Mouse (Mus musculus) mature B cell (primary cell): ENCODE data around the gene Vcl.

ENCODE experiments used
- in situ Hi-C: fragments of 300-500 bp; cut with MboI; formaldehyde crosslinking; loops from 2 replicates; pipeline ENCODE4 v1.14.3; 2019

The Vcl gene

DNA sequence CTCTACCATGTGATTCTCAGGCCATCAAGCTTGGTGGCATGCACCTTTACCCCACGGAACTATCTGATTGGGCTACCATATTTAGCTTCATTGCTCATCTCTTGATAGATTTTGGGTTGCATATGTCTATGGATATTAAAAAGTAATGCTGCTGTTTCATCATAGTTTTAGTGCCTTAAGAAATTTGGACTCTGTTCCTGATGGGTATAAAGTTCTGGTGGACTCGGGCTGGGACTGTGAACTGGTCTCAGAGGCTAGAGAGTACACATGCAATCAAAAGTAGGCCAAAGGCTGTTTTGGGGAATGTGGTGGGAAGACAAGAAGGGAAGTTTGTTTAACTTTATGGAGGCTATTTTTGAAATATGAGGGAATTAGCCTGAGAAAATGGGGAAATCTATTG is 16.1 kb downstream of the Vcl start:
- in situ Hi-C loops: no loop called here

DNA sequence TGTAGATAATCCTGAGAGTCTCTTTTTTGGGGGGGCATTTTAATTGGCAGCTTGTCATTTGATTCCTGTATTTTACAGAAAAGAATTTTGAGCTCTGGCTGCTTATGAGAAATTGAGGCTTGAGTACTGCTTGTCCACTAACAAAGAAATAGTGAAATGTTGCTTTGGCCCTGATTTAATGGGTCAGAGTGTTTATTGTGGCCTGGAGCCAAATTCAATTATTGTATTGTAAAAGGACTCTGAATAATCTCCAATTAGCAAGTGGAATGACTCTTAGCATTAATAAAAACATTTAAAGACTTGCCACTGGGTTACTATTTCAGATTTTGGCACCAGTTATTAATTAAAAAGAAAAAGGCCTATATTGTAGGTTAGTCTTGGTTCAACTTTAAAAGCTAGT is 26.8 kb downstream of the Vcl start:
- in situ Hi-C loops: no loop called here

DNA sequence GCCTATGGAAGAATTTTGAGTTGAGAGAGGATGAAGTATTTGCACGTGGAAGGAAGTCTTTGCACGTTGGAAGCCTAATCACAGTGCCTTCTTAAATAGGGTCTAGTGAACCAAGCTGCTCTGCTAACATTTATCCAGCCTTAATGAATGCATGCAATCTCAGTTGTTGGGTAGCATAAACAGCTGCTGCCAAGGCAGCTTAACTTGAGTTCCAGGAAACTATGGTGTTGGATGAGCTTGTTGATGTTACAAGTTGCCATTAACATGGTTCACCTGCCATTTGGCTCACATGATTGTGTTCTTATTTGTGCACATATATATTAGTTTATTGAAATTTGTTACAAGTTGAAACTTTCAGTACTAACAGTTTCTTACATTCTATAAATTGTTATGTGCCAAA is 29.8 kb downstream of the Vcl start:
- in situ Hi-C loops: no loop called here

DNA sequence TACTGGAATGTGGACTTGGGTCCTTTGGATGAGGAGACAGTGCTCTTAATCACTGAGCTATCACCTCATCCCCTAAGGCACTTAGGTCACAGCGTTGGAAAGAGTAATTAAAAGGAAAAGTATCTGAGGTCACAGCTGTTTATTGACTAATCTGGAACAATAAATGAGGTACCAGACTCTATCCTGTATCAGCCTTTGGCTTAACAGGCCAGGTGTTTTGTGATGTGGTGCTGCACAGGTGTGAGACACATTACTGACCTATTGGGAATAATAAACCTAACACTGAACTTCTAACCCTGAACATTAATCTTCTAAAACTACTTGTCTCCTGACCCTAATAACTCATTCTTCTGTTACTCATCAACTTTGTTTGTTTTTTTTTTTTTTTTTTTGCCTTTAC is 33.3 kb downstream of the Vcl start:
- in situ Hi-C loops: no loop called here

DNA sequence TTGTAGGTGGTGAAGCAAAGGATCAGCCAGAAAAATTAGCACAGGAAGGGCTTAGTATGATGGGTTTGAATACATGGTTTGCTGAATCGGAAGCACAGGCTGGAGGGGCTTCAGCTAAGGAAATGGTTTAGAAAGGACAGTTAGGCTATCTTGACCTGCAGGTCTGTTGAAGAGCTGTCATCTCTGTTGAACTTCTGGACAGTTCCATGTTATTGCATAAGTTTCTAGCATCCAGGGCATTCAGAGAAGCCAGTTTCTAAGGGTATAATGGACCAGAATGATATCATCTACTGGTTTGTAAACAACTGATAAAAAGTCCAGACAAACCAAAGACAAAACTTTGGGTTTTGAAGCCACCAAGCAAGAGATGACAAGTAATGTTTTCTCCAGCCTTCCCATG is 33.7 kb downstream of the Vcl start:
- in situ Hi-C loops: no loop called here

DNA sequence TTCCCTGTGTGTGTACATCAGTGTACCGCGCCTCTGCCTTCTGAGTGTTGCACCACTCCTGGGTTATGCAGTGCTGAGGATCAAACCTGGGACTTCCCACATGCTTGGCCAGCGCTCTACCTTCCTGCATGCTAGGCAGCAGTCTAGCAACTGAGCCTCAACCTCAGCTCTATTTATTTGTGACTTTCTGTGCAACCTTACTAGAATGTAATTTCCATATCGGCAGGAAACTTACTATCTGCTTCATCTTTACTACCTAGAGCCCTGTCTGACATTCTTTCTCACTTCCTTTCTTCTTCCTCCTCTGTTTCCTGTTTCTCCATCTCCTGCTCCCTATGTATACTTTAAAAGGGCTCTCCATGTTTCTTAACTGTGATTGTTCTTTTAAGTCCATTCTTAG is 34.7 kb downstream of the Vcl start:
- in situ Hi-C loops: no loop called here

DNA sequence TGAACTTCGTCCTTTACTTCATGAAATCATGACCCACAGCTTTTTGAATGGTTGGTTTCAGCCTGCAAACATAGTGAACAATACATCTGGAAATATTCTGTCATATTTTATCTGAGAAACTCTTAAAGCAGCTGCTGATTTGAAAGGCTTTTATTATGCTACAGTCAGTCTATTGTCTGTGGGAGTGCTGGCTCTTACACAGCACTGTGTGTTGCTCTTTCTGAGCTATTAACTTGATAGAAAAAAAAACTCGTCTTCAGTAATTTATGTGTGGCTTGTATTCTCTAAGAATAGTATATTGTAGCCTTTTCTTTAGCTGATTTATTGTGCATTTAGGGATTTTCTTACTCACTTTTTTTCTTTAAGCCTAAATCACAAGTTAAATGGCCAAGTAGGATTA is 35.1 kb downstream of the Vcl start:
- in situ Hi-C loops: no loop called here

DNA sequence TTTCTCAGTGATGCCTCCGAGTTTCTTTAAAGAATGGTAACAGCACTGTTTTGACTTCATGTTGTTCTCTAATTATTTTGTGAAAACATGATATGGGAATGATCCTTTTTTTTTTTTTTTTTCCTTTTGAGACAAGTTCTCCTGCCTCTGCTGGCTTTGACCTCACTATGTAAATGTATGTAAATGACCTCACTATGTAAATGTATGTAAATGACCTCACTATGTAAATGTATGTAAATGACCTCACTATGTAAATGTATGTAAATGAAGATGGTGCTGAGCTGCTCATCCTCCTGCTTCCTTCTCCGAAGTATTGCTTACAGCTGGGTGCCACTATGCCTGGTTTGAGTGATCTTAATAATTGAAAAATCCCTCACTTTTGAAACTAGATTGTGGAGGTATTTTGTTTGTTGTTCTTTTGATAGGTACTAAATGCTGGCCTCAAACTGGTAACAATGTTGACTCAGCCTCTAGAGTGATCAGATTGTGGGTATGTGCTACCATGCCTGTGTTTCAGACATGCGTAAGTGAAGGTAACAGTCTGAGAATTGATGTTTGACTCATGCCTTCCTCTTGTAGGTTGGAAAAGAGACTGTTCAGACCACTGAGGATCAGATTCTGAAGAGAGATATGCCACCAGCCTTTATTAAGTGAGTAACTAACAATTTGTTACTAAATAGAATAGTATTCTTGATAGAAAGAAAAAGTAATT is 37.9 kb downstream of the Vcl start:
- in situ Hi-C loops: no loop called here

DNA sequence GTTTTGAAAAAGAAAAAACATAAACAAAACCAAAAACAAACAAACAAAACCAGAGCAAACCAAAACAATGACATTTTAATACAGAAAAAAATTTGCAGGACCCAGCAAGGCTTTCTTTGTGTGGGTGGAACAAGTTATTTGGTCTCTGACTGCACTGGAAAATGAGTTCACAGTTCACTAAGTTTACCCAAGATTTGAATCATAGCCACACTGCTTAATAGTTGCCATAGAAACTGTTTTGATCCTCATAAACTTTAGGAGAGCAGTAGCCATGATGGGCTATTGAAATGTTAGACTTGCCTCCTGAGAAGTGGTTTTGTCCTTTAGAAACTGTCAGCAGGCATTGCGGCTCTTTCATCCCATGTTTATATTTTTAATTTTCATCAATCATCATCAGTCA is 39.9 kb downstream of the Vcl start:
- in situ Hi-C loops: no loop called here

DNA sequence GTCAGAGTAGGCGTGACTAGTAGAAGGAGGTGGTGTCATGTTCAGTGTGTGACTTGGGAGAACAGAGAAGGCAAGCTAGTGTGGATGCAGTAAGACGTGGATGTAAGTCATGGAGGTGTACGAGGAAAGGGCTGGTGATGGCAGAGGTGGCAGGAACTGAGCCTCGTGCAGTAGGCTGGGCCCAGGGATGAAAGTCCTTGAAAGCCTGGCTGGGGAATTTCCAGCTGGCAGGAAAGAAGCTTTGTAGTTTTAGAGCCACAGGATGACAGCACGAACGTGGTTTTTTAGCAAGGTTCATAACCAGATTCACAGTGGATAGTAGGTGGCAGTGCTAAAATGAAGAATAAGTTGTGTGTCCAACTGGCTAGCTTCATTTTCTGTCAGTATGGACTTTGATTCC is 41.2 kb downstream of the Vcl start:
- in situ Hi-C loops: no loop called here

DNA sequence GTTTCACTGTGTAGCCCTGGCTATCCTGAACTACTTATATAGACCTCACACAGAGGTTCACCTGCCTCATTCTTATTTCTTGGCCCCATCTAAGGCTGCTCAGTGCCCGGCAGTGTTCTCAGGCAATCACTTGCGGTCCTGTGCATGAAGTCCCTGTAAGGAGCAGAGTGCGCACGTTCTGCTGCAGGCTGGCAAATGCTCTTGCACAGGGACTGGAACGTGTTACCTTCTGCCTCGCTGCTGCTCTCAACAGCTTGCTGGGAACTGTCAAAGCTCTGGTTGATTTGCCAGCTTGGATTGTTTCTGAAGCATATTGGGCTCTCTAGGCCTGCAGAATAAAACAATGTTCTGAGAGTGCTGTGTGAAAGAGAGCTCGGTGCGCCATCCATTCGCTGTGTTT is 41.7 kb downstream of the Vcl start:
- in situ Hi-C loops: no loop called here

DNA sequence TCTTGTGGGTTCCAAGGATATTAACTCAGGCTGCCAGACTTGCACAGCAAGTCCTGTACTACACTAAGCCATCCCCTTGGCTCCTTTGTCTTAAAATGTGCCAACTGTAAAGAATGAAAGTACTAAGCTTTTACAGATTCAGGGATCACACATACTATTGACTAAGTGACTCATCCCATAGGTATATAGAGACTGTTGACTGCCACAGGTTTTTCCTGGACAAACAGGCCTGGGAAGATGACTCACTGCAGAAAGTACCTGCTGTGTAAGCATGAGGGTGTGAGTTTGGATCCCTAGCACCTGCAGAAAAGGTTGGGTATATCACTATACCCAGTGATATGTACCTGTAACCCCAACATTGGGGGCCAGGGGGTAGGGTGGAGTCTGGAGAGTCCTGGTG is 44.6 kb downstream of the Vcl start:
- in situ Hi-C loops: no loop called here

DNA sequence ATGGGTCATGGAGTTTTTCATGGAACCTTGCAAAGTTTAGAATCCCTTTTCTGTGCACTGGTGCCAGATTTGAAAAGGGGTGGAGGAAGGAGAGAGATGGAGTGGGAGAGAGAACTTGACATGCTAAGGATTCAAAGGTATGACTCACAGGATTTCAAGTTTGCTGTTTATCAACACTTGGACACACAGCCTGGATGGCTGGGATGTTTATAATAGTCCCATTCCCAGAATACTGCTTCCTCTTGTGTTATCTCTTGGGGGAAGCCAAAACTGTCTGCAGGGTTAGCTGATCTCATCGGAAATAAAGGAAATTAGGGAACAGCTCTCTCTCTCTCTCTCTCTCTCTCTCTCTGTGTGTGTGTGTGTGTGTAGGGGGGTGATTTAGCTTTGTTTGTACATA is 47.5 kb downstream of the Vcl start:
- in situ Hi-C loops: no loop called here

DNA sequence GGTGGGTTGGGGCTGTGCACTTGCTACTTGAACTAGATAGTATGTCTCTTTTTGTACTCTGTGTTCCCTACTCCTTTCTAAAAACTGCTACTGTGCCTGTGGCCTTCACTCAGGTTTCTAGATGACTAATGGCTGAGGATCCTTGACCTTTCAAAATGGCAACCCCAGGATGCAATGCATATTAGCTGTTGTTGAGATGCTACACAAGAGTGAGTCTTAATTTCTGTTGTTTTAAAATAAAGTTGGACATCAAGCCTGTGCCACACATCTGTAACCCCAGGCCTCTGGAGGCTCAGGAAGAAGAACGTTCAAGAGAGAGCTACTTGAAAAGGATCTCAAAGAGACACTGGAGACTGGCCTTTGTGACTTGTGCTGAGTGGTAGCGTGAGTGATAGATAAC is 48.5 kb downstream of the Vcl start:
- in situ Hi-C loops: no loop called here

DNA sequence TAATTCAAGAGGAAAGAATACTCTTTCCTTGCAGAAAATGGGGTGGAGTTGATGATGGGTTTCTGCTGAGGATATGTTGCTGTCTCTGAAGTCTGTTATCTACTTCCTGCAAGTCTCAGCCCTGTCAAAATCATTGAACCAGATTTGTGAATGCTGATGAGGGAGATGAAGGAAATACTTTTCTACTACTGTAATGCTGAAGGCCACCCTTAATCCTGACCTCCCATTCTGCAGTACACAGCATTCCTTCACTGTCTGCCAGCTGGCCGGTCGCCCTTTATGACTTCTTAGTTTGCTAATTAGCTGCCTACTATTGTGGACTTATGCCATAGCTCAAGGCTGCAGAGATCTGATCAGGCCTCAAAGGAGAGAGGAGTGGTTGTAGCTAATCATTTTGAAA is 54.6 kb downstream of the Vcl start:
- in situ Hi-C loops: no loop called here

DNA sequence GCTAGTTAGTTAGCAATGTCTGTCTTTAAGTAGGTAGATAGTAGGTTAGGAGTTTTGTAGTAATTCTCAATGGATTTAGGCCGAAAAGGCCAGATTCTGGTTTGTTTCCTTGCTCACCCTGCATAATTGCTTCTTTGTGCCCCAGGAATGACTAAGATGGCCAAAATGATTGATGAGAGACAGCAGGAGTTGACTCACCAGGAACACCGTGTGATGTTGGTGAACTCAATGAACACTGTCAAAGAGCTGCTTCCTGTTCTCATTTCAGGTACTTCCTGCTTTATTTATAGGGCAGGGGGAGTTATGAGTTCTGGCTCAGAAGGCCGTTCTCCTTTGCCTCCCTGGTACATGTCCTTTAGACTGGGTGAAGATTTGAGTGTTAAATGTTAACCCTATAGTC is 56.3 kb downstream of the Vcl start:
- in situ Hi-C loops: no loop called here

DNA sequence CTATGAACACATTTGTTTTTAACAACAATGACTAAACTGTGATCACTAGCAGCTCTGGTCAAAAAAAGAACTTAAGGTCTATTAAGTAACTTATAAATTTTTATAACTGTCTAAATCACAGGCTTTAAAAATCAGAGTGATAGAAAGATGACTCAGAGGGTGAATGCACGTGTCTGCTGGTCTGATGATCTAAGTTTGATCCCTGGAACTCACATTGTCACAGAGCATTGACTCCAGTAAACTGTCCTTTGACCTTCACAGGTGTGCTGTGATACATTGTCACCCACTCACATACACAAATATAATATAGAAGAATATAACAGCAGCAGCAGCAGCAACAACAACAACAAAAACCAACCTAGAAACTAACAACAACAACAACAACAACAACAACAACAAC is 62.3 kb downstream of the Vcl start:
- in situ Hi-C loops: no loop called here

DNA sequence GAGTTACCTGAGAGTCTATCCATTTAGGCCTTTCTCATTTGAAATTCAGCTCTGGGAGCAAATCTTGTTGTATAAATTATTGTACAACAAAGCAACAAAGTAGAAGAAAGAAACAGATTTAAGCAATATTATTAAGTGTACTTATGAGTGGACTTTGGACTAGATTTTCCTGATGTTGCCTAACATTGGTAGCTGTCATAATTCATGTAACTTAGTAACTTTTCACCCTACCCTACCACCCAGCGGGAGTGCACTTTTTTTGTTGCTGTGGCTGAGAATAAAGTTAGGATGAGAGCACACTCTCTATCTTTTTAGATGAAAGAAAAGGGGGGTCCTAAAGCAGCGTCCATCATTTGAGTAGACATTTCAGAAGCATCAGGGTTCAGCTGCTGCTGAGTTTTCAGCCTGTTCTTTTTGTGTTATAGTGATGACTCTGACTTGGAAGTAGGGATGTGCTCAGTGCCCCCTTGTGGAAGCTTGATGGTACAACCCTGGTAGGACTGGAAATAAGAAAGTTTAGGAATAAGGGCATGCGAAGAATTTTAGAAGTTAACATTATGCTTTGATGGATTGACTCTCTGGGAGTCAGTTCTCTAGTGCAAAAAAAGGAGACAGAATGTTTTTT is 64.0 kb downstream of the Vcl start:
- in situ Hi-C loops: no loop called here

DNA sequence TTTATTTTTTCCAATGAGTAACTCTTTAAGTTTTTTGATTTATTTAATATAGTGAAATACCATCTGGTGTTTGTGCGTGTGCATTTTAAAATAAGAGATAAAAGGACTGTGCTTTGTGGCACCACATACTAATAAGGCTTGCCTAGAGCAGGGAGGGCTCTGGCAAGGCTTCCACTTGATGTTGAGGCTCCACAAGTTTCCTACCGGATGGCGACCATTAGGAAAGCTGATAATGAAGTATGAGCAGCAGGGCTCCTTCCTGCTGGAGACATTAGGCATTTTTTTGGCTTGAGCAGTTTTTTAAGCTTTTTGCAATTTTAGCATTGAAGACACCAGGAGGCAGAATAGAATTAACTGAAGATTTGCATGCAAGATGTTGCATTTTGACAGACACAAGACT is 65.3 kb downstream of the Vcl start:
- in situ Hi-C loops: no loop called here

DNA sequence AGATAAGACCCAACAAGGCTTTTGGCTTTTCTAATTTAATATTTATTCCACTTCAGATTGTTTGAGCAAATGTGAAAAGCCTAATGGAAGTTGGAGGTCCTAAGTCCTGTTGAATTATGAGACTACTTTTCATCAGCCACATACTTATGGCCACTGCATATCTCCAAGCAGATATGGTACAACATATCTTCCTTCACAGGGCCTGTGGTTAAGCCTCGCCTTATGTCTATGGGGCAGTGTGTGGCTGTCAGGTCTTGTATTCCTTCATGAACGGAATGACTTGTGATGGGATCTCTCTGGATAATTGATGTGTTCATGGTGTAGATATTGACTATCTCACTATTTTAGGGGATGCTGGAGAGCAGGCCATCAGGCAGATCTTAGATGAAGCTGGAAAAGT is 66.3 kb downstream of the Vcl start:
- in situ Hi-C loops: no loop called here

DNA sequence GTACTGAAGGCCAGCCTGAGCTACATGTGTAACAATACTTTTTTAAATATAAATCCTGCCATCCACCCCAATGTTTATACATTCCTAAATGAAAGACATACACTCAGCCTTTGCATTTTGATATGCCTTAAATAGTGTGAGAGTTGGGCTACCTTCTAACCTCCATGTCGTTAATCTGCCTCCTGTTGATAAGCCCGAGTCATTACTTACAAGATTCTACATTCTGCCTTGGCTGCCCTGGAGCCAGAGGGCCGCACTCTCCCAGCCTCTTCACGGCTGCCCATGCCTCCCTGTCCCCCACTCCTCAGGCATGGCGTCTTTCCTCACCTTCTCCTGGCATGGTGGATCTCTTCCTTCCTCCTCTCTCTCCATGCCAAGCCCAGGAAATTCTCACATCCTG is 67.2 kb downstream of the Vcl start:
- in situ Hi-C loops: no loop called here

DNA sequence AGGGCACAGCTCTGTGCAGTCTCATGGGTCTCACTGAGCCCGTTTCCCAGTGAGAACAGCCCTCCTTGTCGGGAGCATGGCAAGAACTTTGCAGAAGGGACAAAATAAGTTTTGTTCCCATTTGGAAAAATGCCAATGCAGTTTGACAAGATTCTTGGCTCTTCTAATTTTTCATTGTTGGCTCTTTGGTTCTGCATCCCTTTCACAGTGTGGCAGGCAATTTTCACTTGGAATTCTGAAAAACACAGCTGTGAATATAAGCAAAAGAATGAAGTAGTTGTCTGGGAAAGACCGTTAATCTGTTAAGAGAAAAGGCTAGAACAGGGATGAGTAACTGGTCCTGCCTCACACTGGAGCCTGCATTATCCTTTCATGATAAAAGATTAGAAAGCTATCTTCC is 68.3 kb downstream of the Vcl start:
- in situ Hi-C loops: no loop called here

DNA sequence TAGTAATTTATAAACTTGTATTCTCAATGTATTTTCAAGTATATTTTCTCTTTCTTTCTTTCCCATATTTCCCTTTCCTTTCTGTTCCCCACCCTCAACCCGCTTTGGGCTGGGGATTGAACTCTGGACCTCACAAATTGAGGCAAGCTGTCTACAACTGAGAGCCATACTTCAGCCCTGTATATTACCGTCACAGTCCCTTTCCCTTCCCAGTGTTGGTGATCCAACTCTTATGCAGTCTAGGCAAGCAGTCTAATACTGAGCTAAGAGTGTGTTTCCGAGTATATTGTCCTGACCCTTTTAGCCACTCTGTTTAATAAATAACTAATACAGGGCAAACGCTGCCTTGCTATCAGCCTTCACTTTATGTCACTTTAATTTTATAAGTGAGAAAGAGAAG is 70.4 kb downstream of the Vcl start:
- in situ Hi-C loops: no loop called here

DNA sequence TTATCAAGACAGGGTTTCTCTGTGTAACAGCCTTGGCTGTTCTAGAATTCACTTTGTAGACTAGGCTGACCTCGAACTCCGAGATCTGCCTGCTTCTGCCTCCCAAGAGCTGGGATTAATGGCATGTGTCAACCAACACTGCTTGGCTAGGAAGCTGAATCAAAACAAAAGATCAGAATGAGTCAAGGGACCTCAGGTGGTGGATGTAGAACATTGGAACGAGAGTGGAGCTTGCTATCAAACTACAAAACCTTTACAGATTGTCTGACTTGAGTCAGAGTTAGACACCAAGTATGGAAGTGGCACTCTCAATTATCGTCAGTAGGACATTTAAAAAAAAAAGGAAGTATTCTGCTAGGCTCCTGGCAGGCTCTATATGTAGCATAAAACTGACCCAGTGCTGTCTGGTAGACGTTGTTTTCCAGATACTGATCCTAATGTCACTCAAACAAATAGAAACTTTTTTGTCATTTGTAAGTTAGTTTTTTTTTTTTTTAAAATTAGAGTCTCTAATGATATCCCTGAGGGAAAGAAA is 84.7 kb downstream of the Vcl start:
- in situ Hi-C loops: no loop called here
